Mouse (Mus musculus): Measurements from ENCODE around the gene B230118H07Rik.

- no peak for TF ChIP-seq CTCF (conservative IDR thresholded peaks at IDR 0.05; ENCODE audit: insufficient read depth, insufficient read length, low read depth, low read length)
- TF ChIP-seq POLR2A (IDR thresholded peaks at IDR 0.05; ENCODE audit: low read depth, low read length) = no peak
Observed at GRCm38 (mm10) chr2:101608232-101608894, 41.0 kb downstream of the B230118H07Rik start.
